11 mouse cellular contexts compared by ENCODE assay signal in genomic region chr6:21857843-21858242, GRCm38 (mm10). TPM values are rescaled to one million over a fixed set of nuclear protein-coding genes. Genes with fewer than 3 reads are reported as not detected.
DNase-seq lines count a peak whose midpoint lies in the region; ATAC-seq and TF ChIP-seq lines count a peak whose summit lies in the region.
"Had no signal": no experiment of that assay in that cellular context is flagged by ENCODE, and none has a peak within 500 bp of the region (broad histone marks: within the 10 kb centered on the region; RNA-seq: fewer than 3 reads in every experiment).

No protein-coding gene starts in this region.

- no peak overlapping the region for H3K4me3 ChIP-seq in forebrain, embryonic 10.5 days
- no peak overlapping the region for H3K4me3 ChIP-seq in kidney, adult 2 months (ENCODE audit: insufficient read depth, low read depth, low read length)
- H3K4me3 ChIP-seq in midbrain, postnatal 0 days (ENCODE audit: low read depth, low read length) = no peak overlapping the region
- H3K4me3 ChIP-seq: myocyte had no signal

- H3K27ac ChIP-seq in forebrain, embryonic 10.5 days = no peak overlapping the region
- 0 out of 2 replicates have a peak overlapping the region, but pooled peaks have one; percentile 35 for H3K27ac ChIP-seq in kidney, adult 2 months (ENCODE audit: insufficient read depth, low read depth, low read length)
- no peak overlapping the region for H3K27ac ChIP-seq in midbrain, postnatal 0 days (ENCODE audit: low read depth, low read length)

- no peaks in the 10 kb centered on the region for H3K9me3 ChIP-seq in forebrain, embryonic 10.5 days
- H3K9me3 ChIP-seq in midbrain, postnatal 0 days (ENCODE audit: low read length) = no peaks in the 10 kb centered on the region

- no peak for TF ChIP-seq POLR2A in kidney, adult 2 months (IDR thresholded peaks at IDR 0.05; ENCODE audit: low read depth, low read length)

- no peak for TF ChIP-seq CTCF in kidney, adult 2 months (conservative IDR thresholded peaks at IDR 0.05; ENCODE audit: insufficient read depth, insufficient read length, low read depth, low read length)
- no peak for TF ChIP-seq CTCF in midbrain, postnatal 0 days (IDR thresholded peaks at IDR 0.05)

- no peak; the same call in 1 of the 2 replicates for ATAC-seq in midbrain, postnatal 0 days (ENCODE audit: low FRiP score)
- no peak for ATAC-seq in erythroid progenitor cell, adult 5-6 weeks (replicated peaks; ENCODE audit: low FRiP score, poor library complexity, severe bottlenecking)
- ATAC-seq: intestine, postnatal 0 days had no signal

- H3K36me3 ChIP-seq in forebrain, embryonic 10.5 days (replicated peaks) = no peaks in the 10 kb centered on the region
- no peaks in the 10 kb centered on the region for H3K36me3 ChIP-seq in kidney, adult 2 months (ENCODE audit: control insufficient read depth, insufficient read depth, low read length)
- H3K36me3 ChIP-seq in midbrain, postnatal 0 days (ENCODE audit: insufficient read depth, low read length) = no peaks in the 10 kb centered on the region

- H3K27me3 ChIP-seq in forebrain, embryonic 10.5 days (ENCODE audit: poor library complexity, severe bottlenecking) = peaks cover 27% of the 10 kb centered on the region
- H3K27me3 ChIP-seq in kidney, adult 2 months (replicated peaks; ENCODE audit: control insufficient read depth, insufficient read depth, low read length) = no peaks in the 10 kb centered on the region
- no peaks in the 10 kb centered on the region for H3K27me3 ChIP-seq in midbrain, postnatal 0 days (ENCODE audit: insufficient read depth, low read length)

- 24% methylated on average over 7 of the region's 7 CpGs for WGBS in forebrain, embryonic 10.5 days
- 38% methylated on average over 7 of the region's 7 CpGs for WGBS in kidney, adult 2 months
- 11% methylated on average over 7 of the region's 7 CpGs for WGBS in midbrain, postnatal 0 days

- peaks cover 30% of the 10 kb centered on the region for H3K4me1 ChIP-seq in forebrain, embryonic 10.5 days
- H3K4me1 ChIP-seq in kidney, adult 2 months (ENCODE audit: control insufficient read depth, insufficient read depth, low read length) = 0 out of 2 replicates have a peak, but pooled peaks cover 2% of the 10 kb centered on the region
- no peaks in the 10 kb centered on the region for H3K4me1 ChIP-seq in midbrain, postnatal 0 days (ENCODE audit: insufficient read depth, low read length)

- no peak overlapping the region for H3K4me2 ChIP-seq in midbrain, postnatal 0 days (ENCODE audit: low read depth, low read length, poor library complexity, severe bottlenecking)
- H3K4me2 ChIP-seq: liver, embryonic 11.5 days had no signal

- no peak overlapping the region for H3K9ac ChIP-seq in midbrain, postnatal 0 days (replicated peaks; ENCODE audit: low read length, poor library complexity, severe bottlenecking)

- DNase-seq in cerebellum, postnatal 25 days = peak; percentile 9 to 24
- no peak for DNase-seq in cerebellum, adult 11 months
- peak; percentile 33 for DNase-seq in forebrain, embryonic 10.5 days (ENCODE audit: extremely low spot score, low spot score)
- DNase-seq in kidney, adult 2 months = peak; percentile 59
- peak; percentile 67 for DNase-seq in midbrain, postnatal 0 days (ENCODE audit: low spot score)
- DNase-seq in adrenal gland, adult 8-10 months = no peak
- DNase-seq in ovary, postnatal 14 days (ENCODE audit: low spot score) = no peak

RNA-seq across cellular contexts. Expression of gene Tspan12, which starts 5.5 kb away (rescaled TPM):
- polyA plus RNA-seq in forebrain, embryonic 10.5 days (2016; fragmentation: Nextera tagmentation; extraction: Ambion mirVana) = 55.1 and 59.9 TPM in 2 replicates
- polyA plus RNA-seq in kidney, adult 2 months (2012; rRNA removed) = 17.2 and 21.7 TPM in 2 replicates
- total RNA-seq in midbrain, postnatal 0 days (2014; rRNA removed) = 22.5 and 30.2 TPM in 2 replicates
- 50.0 and 54.7 TPM in 2 replicates for polyA plus RNA-seq in midbrain, postnatal 0 days (2015; fragmentation: Nextera tagmentation; extraction: Ambion mirVana)
- 100 to 1,000 TPM; 147 to 176 (median 162) TPM for total RNA-seq in adrenal gland, adult 8-10 months (2022)
- not detected in 2 replicates for total RNA-seq in erythroid progenitor cell, adult 5-6 weeks (2015; ENCODE audit: low replicate concordance)
- total RNA-seq in erythroid progenitor cell, adult 5-6 weeks (2017; ENCODE audit: low replicate concordance) = not detected in 2 replicates

Comparison
In these comparisons a context has a peak if more than half of its experiments do, and no peak if none do; other contexts are left out.
1. DNase-seq: peak in cerebellum, postnatal 25 days (2 of 2), forebrain, embryonic 10.5 days (single experiment), kidney, adult 2 months (single experiment) and midbrain, postnatal 0 days (single experiment); none in cerebellum, adult 11 months (single experiment), adrenal gland, adult 8-10 months (single experiment) and ovary, postnatal 14 days (single experiment).
2. RNA of gene Tspan12, which starts 5.5 kb away (total RNA-seq): 147 to 176 TPM in adrenal gland, adult 8-10 months and 22.5 to 30.2 TPM in midbrain, postnatal 0 days; not detected in erythroid progenitor cell, adult 5-6 weeks; every median in the first group is over 10 times any median in the second.